Mouse (Mus musculus) midbrain, embryonic 14.5 days (tissue): ENCODE data around the gene Sgpp1. TPM values are rescaled to one million over a fixed set of nuclear protein-coding genes. Genes with fewer than 3 reads are reported as not detected.

Source experiments
- ATAC-seq: fragments of 200-750 bp; cut with Nextera tagmentation; 2 replicates; pipeline ENCODE4 v1.8.0; 2017; ENCODE audit warnings: moderate number of reproducible peaks, moderate library complexity; ENCODE audit not compliant: low FRiP score, low TSS enrichment
- DNase-seq: peaks from one replicate; pipeline ENCODE4 v3.0.0-alpha.2; 2015
- H3K27ac ChIP-seq: fragments of 300-500 bp; sonication (generic); replicated peaks from 2 replicates; pipeline ENCODE4 v1.5.1; 2014; ENCODE audit warnings: mild to moderate bottlenecking, low read depth, low read length, moderate library complexity
- H3K27me3 ChIP-seq: fragments of 300-500 bp; sonication (generic); 2 replicates; pipeline ENCODE4 v1.6.1; 2014; ENCODE audit warnings: low read length, control low read depth, mixed read lengths; ENCODE audit not compliant: control insufficient read depth, insufficient read depth
- H3K36me3 ChIP-seq: fragments of 300-500 bp; sonication (generic); 2 replicates; pipeline ENCODE4 v1.6.1; 2014; ENCODE audit warnings: low read length, control low read depth; ENCODE audit not compliant: control insufficient read depth, insufficient read depth
- H3K4me1 ChIP-seq: fragments of 300-500 bp; sonication (generic); 2 replicates; pipeline ENCODE4 v1.6.1; 2014; ENCODE audit warnings: mild to moderate bottlenecking, antibody characterized with exemption, low read length, control low read depth; ENCODE audit not compliant: control insufficient read depth, insufficient read depth
- H3K4me2 ChIP-seq: fragments of 300-500 bp; sonication (generic); 2 replicates; pipeline ENCODE4 v1.6.1; 2014; ENCODE audit warnings: mild to moderate bottlenecking, low read length, moderate library complexity
- H3K4me3 ChIP-seq: fragments of 300-500 bp; sonication (generic); replicated peaks from 2 replicates; pipeline ENCODE4 v1.5.1; 2014; ENCODE audit warnings: low read depth, low read length
- H3K9ac ChIP-seq: fragments of 300-500 bp; sonication (generic); replicated peaks from 2 replicates; pipeline ENCODE4 v1.6.1; 2014; ENCODE audit warnings: mild to moderate bottlenecking, low read length, moderate library complexity
- H3K9me3 ChIP-seq: fragments of 300-500 bp; sonication (generic); 2 replicates; pipeline ENCODE4 v1.6.1; 2016; ENCODE audit warnings: low read length, control low read depth, mixed read lengths; ENCODE audit not compliant: control insufficient read depth
- WGBS: fragments of 180-500 bp; shearing (Covaris S2); extraction: QIAGEN DNeasy Blood & Tissue Kit; methylation state at CpG from one replicate; pipeline ENCODE4 v1.1.7; 2014; 5-methylcytosine and 5-hydroxymethylcytosine counted together
- polyA plus RNA-seq: library from polyadenylated mRNA; unstranded; fragments of >200 nt; fragmentation: Nextera tagmentation; extraction: Ambion mirVana; gene quantifications from 2 replicates; pipeline ENCODE4 v1.2.1, GENCODE M21; 2014

The Sgpp1 gene
- polyA plus RNA-seq, 1 experiment from 2014 or later: 14.6 TPM

DNA sequence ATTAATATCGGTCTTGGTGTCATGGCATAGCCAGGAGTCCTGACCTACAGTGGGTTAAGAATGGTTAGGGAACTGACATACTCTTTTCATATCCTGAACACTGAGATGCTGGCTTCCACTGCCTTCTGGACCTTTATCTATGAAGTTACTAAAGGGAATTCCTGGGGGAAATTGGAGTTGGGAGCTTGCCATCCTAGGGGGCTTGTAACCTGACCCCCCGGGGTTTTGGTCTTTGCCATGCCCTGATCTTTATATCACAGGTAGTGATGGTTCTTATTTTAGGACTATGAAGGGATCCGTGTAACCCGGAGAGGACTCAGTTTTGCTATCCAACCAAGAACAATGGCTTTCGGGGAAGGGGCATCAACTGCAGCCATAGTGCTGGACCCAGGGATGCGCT, 64.9 kb downstream of the Sgpp1 start:
- Histone ChIP-seq H3K4me2 (peak overlapping the region; percentile 89), H3K27ac (no peak overlapping the region), H3K27me3 (no peaks in the 10 kb centered on the region), H3K36me3 (no peaks in the 10 kb centered on the region), H3K4me1 (peaks cover 7% of the 10 kb centered on the region), H3K9me3 (no peaks in the 10 kb centered on the region), H3K4me3 (peak overlapping the region; percentile 64; the same call in 1 of the 2 replicates), H3K9ac (no peak overlapping the region; the same call in 1 of the 2 replicates)
- ATAC-seq (no peak), DNase-seq (no peak)
- 92% methylated on average over 6 of the region's 6 CpGs for WGBS

GRCm38 (mm10) chr12:75669258-75670106, 66.0 kb downstream of the Sgpp1 start, which contains the start of gene Wdr89:
Wdr89 (minus strand) TSS chr12:75669537.
- H3K27ac ChIP-seq: peak within 1 kb of the TSS; percentile 75
- H3K4me2 ChIP-seq: peak within 1 kb of the TSS; percentile 89
- peak within 1 kb of the TSS; percentile 66 for H3K9ac ChIP-seq
- WGBS: under 1% methylated on average over 55 of the region's 55 CpGs
- peak within 1 kb of the TSS; percentile 64 for H3K4me3 ChIP-seq
- no peaks in the 10 kb centered on the region for H3K36me3 ChIP-seq
- no peaks in the 10 kb centered on the region for H3K9me3 ChIP-seq
- peaks cover 7% of the 10 kb centered on the region for H3K4me1 ChIP-seq
- DNase-seq: peak; percentile 100
- no peaks in the 10 kb centered on the region for H3K27me3 ChIP-seq
- ATAC-seq: peak; percentile 99

DNA sequence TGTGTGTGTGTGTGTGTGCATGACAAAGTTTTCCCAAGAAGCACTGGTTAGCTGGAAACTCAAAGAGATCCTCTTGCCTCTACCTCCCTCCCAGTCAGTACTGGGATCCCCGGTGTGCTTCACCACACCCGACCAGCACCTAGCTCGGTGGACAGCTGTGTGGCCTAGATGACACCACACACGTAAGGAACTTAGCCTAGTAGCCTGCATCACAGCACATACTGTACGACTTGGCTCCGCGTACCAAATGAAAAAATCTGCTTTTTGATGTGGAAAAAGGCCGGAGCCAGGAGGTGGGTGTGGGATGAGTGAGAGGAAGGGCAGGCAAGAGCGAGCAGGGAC, 66.6 kb downstream of the Sgpp1 start:
- Histone ChIP-seq H3K9ac (peak overlapping the region; percentile 66), H3K4me3 (peak overlapping the region; percentile 64), H3K9me3 (no peaks in the 10 kb centered on the region), H3K4me2 (peak overlapping the region; percentile 84), H3K27me3 (no peaks in the 10 kb centered on the region), H3K36me3 (no peaks in the 10 kb centered on the region), H3K27ac (peak overlapping the region; percentile 75), H3K4me1 (peaks cover 7% of the 10 kb centered on the region)
- ATAC-seq: no peak
- DNase-seq: no peak
- under 1% methylated on average over 9 of the region's 9 CpGs for WGBS

DNA sequence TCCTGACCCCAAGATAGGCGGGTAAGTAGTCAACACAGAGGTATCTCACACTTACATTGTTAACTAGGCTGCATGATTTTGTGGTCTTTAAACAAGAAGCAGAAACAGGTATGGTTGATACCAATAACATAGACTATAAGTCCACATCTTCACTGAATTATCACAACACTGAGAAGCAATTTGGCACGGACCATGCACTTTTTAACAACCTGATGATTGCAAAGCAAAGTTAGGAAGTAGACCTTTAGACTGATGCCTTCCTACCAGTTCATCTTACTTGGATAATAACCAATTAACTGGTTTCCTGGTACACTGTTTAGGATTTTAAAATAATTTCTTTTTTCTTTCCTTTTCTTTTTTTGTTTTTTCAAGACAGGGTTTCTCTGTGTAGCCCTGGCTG, 67.3 kb downstream of the Sgpp1 start:
- DNase-seq: no peak
- no peak for ATAC-seq
- Histone ChIP-seq H3K36me3 (no peaks in the 10 kb centered on the region), H3K4me1 (peaks cover 7% of the 10 kb centered on the region), H3K4me3 (no peak overlapping the region), H3K9ac (no peak overlapping the region), H3K27me3 (no peaks in the 10 kb centered on the region), H3K27ac (no peak overlapping the region), H3K9me3 (no peaks in the 10 kb centered on the region), H3K4me2 (no peak overlapping the region)
- WGBS: 92% methylated on average over 2 of the region's 2 CpGs

DNA sequence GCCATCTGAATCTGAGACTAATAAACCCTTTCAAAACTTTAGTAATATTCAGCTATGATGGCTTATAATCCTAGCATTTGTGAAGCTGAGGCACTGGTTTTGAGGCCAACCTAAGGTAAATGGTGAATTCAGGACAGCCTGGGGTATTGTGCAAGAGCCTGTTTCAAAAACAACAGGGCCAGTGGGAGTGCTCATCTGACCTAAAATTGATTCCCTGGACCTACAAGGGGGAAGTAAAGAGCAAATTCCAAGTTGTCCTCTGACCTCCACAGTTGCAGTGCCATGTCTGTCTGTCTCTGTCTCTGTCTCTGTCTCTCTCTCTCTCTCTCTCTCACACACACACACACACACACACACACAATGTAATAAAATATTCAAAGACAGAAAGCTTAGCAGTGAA, 68.6 kb downstream of the Sgpp1 start:
- no peaks in the 10 kb centered on the region for H3K36me3 ChIP-seq
- DNase-seq (no peak), ATAC-seq (no peak)
- H3K4me1 ChIP-seq: peaks cover 7% of the 10 kb centered on the region
- no peaks in the 10 kb centered on the region for H3K27me3 ChIP-seq
- no peak overlapping the region for H3K4me3 ChIP-seq
- H3K4me2 ChIP-seq: no peak overlapping the region
- no peak overlapping the region for H3K9ac ChIP-seq
- no peak overlapping the region for H3K27ac ChIP-seq
- H3K9me3 ChIP-seq: no peaks in the 10 kb centered on the region

- Histone ChIP-seq H3K27me3 (no peaks in the 10 kb centered on the region), H3K9me3 (no peaks in the 10 kb centered on the region), H3K4me2 (no peak overlapping the region), H3K36me3 (no peaks in the 10 kb centered on the region), H3K9ac (no peak overlapping the region), H3K4me1 (no peaks in the 10 kb centered on the region), H3K4me3 (no peak overlapping the region), H3K27ac (no peak overlapping the region)
- ATAC-seq (no peak), DNase-seq (peak; percentile 37)
- WGBS: 6% methylated on average over 6 of the region's 6 CpGs
Observed at GRCm38 (mm10) chr12:75664516-75664810, 71.1 kb downstream of the Sgpp1 start.

Other genes starting within 250 kb of the Sgpp1 start
- 29.0 and 30.3 TPM in 2 replicates for gene Ppp2r5e, start 139.5 kb downstream of the Sgpp1 start, polyA plus RNA-seq
- gene Wdr89, start 66.2 kb downstream of the Sgpp1 start, polyA plus RNA-seq: 5.4 and 6.2 TPM in 2 replicates
- 45.0 and 63.5 TPM in 2 replicates for gene Syne2, start 82.4 kb upstream of the Sgpp1 start, polyA plus RNA-seq